Mouse (Mus musculus) central nervous system, embryonic 18 days (tissue): ENCODE results near the gene Eprs. TPM values are rescaled to one million over a fixed set of nuclear protein-coding genes. Genes with fewer than 3 reads are reported as not detected.

ENCODE experiments used
- polyA plus RNA-seq: library from polyadenylated mRNA; depleted of rRNA; stranded (reverse); fragments of >200 nt; gene quantifications from 2 replicates; pipeline ENCODE4 v1.2.3, GENCODE M21; 2012; rRNA removed

The Eprs gene
- 36.5 and 38.5 TPM in 2 replicates for polyA plus RNA-seq

DNA sequence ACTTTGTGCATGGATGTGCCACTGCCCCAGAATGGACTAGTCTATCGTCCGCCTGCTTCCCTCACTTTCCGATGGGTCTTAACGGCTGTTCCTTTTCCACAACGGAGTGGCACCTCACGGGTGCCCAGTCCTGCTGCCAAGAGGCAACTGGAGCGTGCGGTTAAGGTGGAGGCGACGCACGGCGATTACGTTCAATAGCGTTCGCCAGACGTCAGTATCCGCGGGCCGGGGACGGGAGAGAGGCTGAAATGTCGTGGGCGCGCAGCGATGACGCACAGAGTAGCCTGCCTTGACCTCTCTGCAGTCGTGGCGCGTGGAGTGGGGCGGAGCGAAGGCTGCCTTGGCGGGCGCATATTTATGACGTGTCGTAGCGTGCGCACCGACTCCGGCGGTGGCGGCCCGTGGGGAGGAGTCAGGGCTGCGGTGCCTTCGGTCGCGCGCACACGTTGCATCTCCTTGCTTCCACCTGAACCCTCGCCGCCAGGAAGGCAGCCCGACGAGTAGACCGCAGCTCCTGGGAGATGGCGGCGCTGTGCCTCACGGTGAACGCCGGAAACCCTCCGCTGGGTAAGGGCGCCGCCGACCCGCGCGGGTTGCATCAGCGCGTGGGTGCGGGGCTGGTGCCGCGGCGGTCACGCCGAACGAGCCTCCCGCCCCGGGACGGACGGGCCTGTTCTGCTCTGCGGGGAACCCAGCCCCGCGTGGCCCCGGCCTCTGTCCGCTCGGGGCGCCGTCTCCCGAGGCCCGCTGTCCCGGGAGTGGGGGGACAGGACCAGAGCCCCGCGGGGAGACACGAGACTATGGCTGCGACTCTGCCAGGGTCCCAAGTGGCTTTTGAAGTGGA lies at the start of gene Eprs:
Gene Eprs, plus strand, starts transcription at position 368 of the 844 bp plus-strand sequence.

DNA sequence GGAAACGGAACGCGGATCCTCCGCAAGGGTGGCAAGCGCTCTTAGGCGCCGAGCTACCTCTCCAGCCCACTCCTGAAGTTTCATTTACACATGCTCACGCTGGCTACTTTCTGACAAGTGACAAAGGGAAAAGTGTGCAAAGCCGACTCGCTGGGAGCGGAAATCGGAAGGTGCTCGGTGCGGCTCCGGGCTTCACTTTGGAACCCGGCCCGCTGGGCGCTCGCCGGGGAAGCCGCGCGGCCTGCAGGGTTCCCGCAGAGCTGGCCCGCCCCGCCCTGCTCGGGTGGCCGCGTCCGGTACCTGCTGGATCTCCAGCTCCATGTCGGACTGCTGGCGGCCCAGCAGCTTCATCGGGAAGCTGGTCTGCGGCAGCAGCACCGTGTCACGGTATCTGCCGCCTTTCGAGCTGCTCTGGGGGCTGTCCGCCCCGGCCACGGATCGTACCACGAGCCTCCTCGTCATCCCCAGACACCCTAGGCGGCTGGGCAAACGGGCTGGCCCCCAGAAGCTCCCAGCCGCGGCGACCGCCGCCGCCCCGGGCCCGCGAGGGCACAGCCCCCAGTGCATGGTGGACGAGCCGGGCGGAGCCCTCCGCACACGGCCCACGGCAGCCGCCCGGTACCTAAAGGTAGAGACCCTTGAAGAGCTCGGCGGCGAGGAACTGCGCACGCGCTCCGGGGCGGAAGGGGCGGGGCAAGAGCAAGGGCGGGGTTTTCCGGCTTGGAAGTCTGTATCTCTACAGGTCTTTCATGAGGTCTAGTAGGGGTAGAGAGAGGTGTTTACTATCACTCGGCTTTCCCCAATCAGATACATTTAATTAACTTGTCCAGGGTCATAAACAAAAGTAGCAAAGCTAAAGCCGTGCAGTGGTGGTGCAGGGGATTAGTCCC lies 33.9 kb upstream of the Eprs start, which contains the start of gene Iars2:
Gene Iars2, minus strand, starts transcription at position 676 of the 890 bp plus-strand sequence.

DNA sequence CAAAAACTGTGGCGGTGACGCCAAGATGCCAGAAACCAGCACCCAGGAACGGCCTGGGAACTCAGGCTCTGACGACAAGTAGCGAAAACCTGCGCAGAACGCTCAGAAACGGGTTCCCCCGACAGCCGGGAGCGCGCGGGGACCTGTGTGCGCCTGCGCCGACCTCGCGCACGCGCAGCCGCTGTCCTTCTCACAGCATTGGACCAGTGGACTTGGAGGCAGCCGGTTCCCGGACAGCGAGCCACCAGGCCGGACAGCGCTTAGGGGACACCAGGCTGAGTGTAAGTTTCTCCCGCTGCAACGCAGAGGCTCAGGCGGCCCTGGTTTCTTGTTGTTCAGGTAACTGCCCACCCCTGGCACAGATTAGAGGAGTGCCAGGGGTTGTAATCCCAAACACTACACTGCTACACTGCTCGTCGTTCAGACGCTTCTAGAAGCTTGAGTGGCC lies 30.8 kb upstream of the Eprs start, which contains the start of gene Bpnt1:
Gene Bpnt1, plus strand, starts transcription at position 167 of the 448 bp plus-strand sequence.

DNA sequence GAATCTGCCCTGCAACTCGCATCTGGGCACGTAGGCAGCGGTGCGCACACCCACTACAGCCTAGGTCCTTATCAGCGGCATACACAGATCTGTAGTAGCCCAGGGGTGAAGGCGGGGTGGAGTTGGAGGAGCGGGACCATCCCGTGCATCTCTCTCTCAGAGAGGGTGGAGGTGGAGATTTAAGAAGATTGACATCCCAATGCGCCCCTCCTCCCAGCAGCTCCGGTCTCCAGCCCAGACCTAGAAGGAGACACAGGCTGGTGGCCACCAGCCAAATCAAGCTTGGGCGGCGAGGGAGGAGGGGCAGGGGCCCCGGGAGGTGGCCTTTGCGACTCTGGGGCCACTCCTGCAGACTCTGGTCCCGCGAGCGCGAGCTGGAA lies 91.7 kb downstream of the Eprs start, which contains the start of gene Slc30a10:
Gene Slc30a10, plus strand, starts transcription at position 274 of the 380 bp plus-strand sequence.

Other genes starting within 250 kb of the Eprs start
- 40.3 and 43.8 TPM in 2 replicates for gene Rab3gap2, start 158.9 kb upstream of the Eprs start, polyA plus RNA-seq
- gene Iars2, start 33.6 kb upstream of the Eprs start, polyA plus RNA-seq = 20.8 and 21.7 TPM in 2 replicates
- 62.4 and 63.8 TPM in 2 replicates for gene Bpnt1, start 30.9 kb upstream of the Eprs start, polyA plus RNA-seq
- gene Slc30a10, start 91.8 kb downstream of the Eprs start, polyA plus RNA-seq = 17.1 and 18.5 TPM in 2 replicates